Mouse (Mus musculus) E14TG2a.4 (cell line): ENCODE results near the gene Glb1.
A peak's percentile ranks its signal among the peaks of the same experiment; 100 is the strongest.

Experiments
- H3K27me3 ChIP-seq: 2 replicates; pipeline ENCODE4 v1.6.1; 2014; ENCODE audit warnings: low read length, control low read depth; ENCODE audit not compliant: insufficient read depth
- H3K36me3 ChIP-seq: 2 replicates; pipeline ENCODE4 v1.6.1; 2014; ENCODE audit warnings: low read length, control low read depth; ENCODE audit not compliant: insufficient read depth
- H3K4me1 ChIP-seq: replicated peaks from 2 replicates; pipeline ENCODE4 v1.6.1; 2014; ENCODE audit warnings: low read depth, low read length, control low read depth
- H3K4me3 ChIP-seq: replicated peaks from 2 replicates; pipeline ENCODE4 v1.5.1; 2014; ENCODE audit warnings: mild to moderate bottlenecking, low read length
- H3K9me3 ChIP-seq: 2 replicates; pipeline ENCODE4 v1.6.1; 2014; ENCODE audit warnings: low read length, control low read depth
- CTCF ChIP-seq: conservative IDR thresholded peaks from 2 replicates; pipeline ENCODE4 v1.5.1; 2014; ENCODE audit warnings: low read length
- NANOG ChIP-seq: IDR thresholded peaks from 2 replicates; pipeline ENCODE4 v1.6.1; 2014; ENCODE audit warnings: borderline replicate concordance, low read length, mixed read lengths
- POU5F1 ChIP-seq: IDR thresholded peaks from 2 replicates; pipeline ENCODE4 v1.6.1; 2014; ENCODE audit warnings: low read length, borderline replicate concordance

Glb1 gene

GRCm38 (mm10) chr9:114455420-114455819 is 54.5 kb downstream of the Glb1 start:
- TF ChIP-seq NANOG: no peak
- TF ChIP-seq POU5F1: no peak
- TF ChIP-seq CTCF: no peak
- no peaks in the 10 kb centered on the region for H3K9me3 ChIP-seq
- H3K4me1 ChIP-seq: peaks cover 8% of the 10 kb centered on the region
- peaks cover 72% of the 10 kb centered on the region for H3K36me3 ChIP-seq
- H3K4me3 ChIP-seq: no peak overlapping the region
- no peaks in the 10 kb centered on the region for H3K27me3 ChIP-seq

- Histone ChIP-seq H3K9me3 (no peaks in the 10 kb centered on the region), H3K27me3 (no peaks in the 10 kb centered on the region), H3K4me3 (no peak overlapping the region), H3K4me1 (peaks cover 10% of the 10 kb centered on the region), H3K36me3 (peaks cover 73% of the 10 kb centered on the region)
- TF ChIP-seq NANOG: no peak
- TF ChIP-seq POU5F1: no peak
- TF ChIP-seq CTCF: no peak
These were observed 57.6 kb downstream of the Glb1 start for GRCm38 (mm10) chr9:114458436-114458835.

GRCm38 (mm10) chr9:114462569-114462968 is 61.7 kb downstream of the Glb1 start:
- Histone ChIP-seq H3K9me3 (no peaks in the 10 kb centered on the region), H3K36me3 (peaks cover 72% of the 10 kb centered on the region)

GRCm38 (mm10) chr9:114465442-114465841 is 64.6 kb downstream of the Glb1 start:
- TF ChIP-seq NANOG: no peak
- no peak for TF ChIP-seq POU5F1
- TF ChIP-seq CTCF: no peak
- H3K4me1 ChIP-seq: peaks cover 18% of the 10 kb centered on the region

More at GRCm38 (mm10) chr9:114462569-114462968, 61.7 kb downstream of the Glb1 start:
- H3K4me3 ChIP-seq: no peak overlapping the region
- H3K27me3 ChIP-seq: no peaks in the 10 kb centered on the region
- peaks cover 22% of the 10 kb centered on the region for H3K4me1 ChIP-seq
- TF ChIP-seq CTCF: no peak
- no peak for TF ChIP-seq POU5F1

GRCm38 (mm10) chr9:114466871-114467270 is 66.0 kb downstream of the Glb1 start:
- H3K4me1 ChIP-seq: peaks cover 12% of the 10 kb centered on the region
- no peak overlapping the region for H3K4me3 ChIP-seq
- TF ChIP-seq NANOG (no peak), POU5F1 (no peak), CTCF (no peak)
- no peaks in the 10 kb centered on the region for H3K27me3 ChIP-seq
- H3K36me3 ChIP-seq: peaks cover 80% of the 10 kb centered on the region
- H3K9me3 ChIP-seq: no peaks in the 10 kb centered on the region

More at GRCm38 (mm10) chr9:114465442-114465841, 64.6 kb downstream of the Glb1 start:
- Histone ChIP-seq H3K4me3 (no peak overlapping the region), H3K36me3 (peaks cover 85% of the 10 kb centered on the region), H3K27me3 (no peaks in the 10 kb centered on the region), H3K9me3 (no peaks in the 10 kb centered on the region)

GRCm38 (mm10) chr9:114468217-114468616 is 67.3 kb downstream of the Glb1 start:
- Histone ChIP-seq H3K4me3 (no peak overlapping the region), H3K36me3 (peaks cover 76% of the 10 kb centered on the region), H3K4me1 (peaks cover 20% of the 10 kb centered on the region), H3K27me3 (no peaks in the 10 kb centered on the region), H3K9me3 (no peaks in the 10 kb centered on the region)
- TF ChIP-seq CTCF (no peak), NANOG (no peak), POU5F1 (no peak)

- no peaks in the 10 kb centered on the region for H3K9me3 ChIP-seq
- peak; percentile 57 for TF ChIP-seq CTCF
- TF ChIP-seq POU5F1: no peak
- H3K27me3 ChIP-seq: no peaks in the 10 kb centered on the region
- peaks cover 24% of the 10 kb centered on the region for H3K4me1 ChIP-seq
- H3K36me3 ChIP-seq: peaks cover 76% of the 10 kb centered on the region
- H3K4me3 ChIP-seq: no peak overlapping the region
These were observed 67.8 kb downstream of the Glb1 start for GRCm38 (mm10) chr9:114468701-114469100.

GRCm38 (mm10) chr9:114471892-114472291 is 71.0 kb downstream of the Glb1 start:
- H3K27me3 ChIP-seq: no peaks in the 10 kb centered on the region
- H3K4me1 ChIP-seq: peaks cover 22% of the 10 kb centered on the region
- H3K4me3 ChIP-seq: no peak overlapping the region
- peaks cover 55% of the 10 kb centered on the region for H3K36me3 ChIP-seq
- TF ChIP-seq CTCF (no peak), NANOG (no peak), POU5F1 (no peak)
- no peaks in the 10 kb centered on the region for H3K9me3 ChIP-seq

- Histone ChIP-seq H3K4me1 (peaks cover 22% of the 10 kb centered on the region), H3K9me3 (no peaks in the 10 kb centered on the region), H3K36me3 (peaks cover 31% of the 10 kb centered on the region), H3K27me3 (no peaks in the 10 kb centered on the region), H3K4me3 (no peak overlapping the region)
- TF ChIP-seq CTCF: no peak
- TF ChIP-seq POU5F1: no peak
- no peak for TF ChIP-seq NANOG
These were observed 76.1 kb downstream of the Glb1 start for GRCm38 (mm10) chr9:114477019-114477418.
